In genomic region chr7:28767462-28767965, GRCm38 (mm10) we compare ENCODE assay signal across 8 mouse cellular contexts. TPM values are rescaled to one million over a fixed set of nuclear protein-coding genes. Genes with fewer than 3 reads are reported as not detected.
DNase-seq lines count a peak whose midpoint lies in the region; ATAC-seq and TF ChIP-seq lines count a peak whose summit lies in the region.

Nfkbib (minus strand) TSS chr7:28767512.

- H3K4me2 ChIP-seq in lung, embryonic 16.5 days (ENCODE audit: low read depth, low read length) = peak within 1 kb of the TSS; percentile 84
- H3K4me2 ChIP-seq in midbrain, embryonic 12.5 days (replicated peaks) = peak within 1 kb of the TSS; percentile 68

- peaks cover 17% of the 10 kb centered on the region for H3K4me1 ChIP-seq in lung, embryonic 16.5 days (replicated peaks; ENCODE audit: control insufficient read depth, insufficient read depth, low read length)
- H3K4me1 ChIP-seq in heart, adult 2 months (ENCODE audit: control insufficient read depth, insufficient read depth, low read length) = peaks cover 5% of the 10 kb centered on the region
- H3K4me1 ChIP-seq in midbrain, embryonic 12.5 days = peaks cover 31% of the 10 kb centered on the region

- H3K27me3 ChIP-seq in lung, embryonic 16.5 days (ENCODE audit: control insufficient read depth, insufficient read depth, low read depth, low read length) = no peaks in the 10 kb centered on the region
- no peaks in the 10 kb centered on the region for H3K27me3 ChIP-seq in heart, adult 2 months (ENCODE audit: control insufficient read depth, insufficient read depth, low read length)
- no peaks in the 10 kb centered on the region for H3K27me3 ChIP-seq in midbrain, embryonic 12.5 days

- no peak for TF ChIP-seq EP300 in heart, adult 2 months (IDR thresholded peaks at IDR 0.05; ENCODE audit: insufficient read depth, low read depth, low read length)

- H3K79me2 ChIP-seq in heart, adult 2 months (replicated peaks; ENCODE audit: control insufficient read depth, insufficient read depth, low read length) = peaks cover 4% of the 10 kb centered on the region

- H3K27ac ChIP-seq in lung, embryonic 16.5 days (ENCODE audit: low read length) = no peak within 1 kb of the TSS
- H3K27ac ChIP-seq in heart, adult 2 months = peak within 1 kb of the TSS; percentile 88
- H3K27ac ChIP-seq in midbrain, embryonic 12.5 days (replicated peaks) = no peak within 1 kb of the TSS

- H3K4me3 ChIP-seq in lung, embryonic 16.5 days (ENCODE audit: low read length) = peak within 1 kb of the TSS; percentile 90
- H3K4me3 ChIP-seq in heart, adult 2 months = peak within 1 kb of the TSS; percentile 89
- peak within 1 kb of the TSS; percentile 79 for H3K4me3 ChIP-seq in midbrain, embryonic 12.5 days

- no peak for TF ChIP-seq CTCF in heart, adult 2 months (IDR thresholded peaks at IDR 0.05)

- H3K36me3 ChIP-seq in lung, embryonic 16.5 days (ENCODE audit: control insufficient read depth, insufficient read depth, low read length) = no peaks in the 10 kb centered on the region
- no peaks in the 10 kb centered on the region for H3K36me3 ChIP-seq in heart, adult 2 months (ENCODE audit: control insufficient read depth, insufficient read depth, low read length)
- peaks cover 11% of the 10 kb centered on the region; the same call in 1 of the 2 replicates for H3K36me3 ChIP-seq in midbrain, embryonic 12.5 days

- DNase-seq in lung, postnatal 25 days (ENCODE audit: low spot score) = no peak
- DNase-seq in cerebellum, adult 9-11 months = peak; percentile 68
- no peak for DNase-seq in heart, adult 2 months
- no peak for DNase-seq in layer of hippocampus, postnatal 10 days (ENCODE audit: low spot score in 2 of 2)
- no peak for DNase-seq in right cerebral cortex, adult 2 months (ENCODE audit: low spot score in 2 of 2)
- no peak for DNase-seq in embryo, embryonic 9.5 days (ENCODE audit: extremely low spot score)

- no peak for TF ChIP-seq POLR2A in heart, adult 2 months (IDR thresholded peaks at IDR 0.05; ENCODE audit: insufficient read depth, low read depth, low read length)

- intact Hi-C loops in heart, adult 2 months (cut with DNase I) = loop anchor here (2.0 to 5.0 kb wide), 2 partner anchors 215 to 753 kb away; partner anchors contain the start of genes Eif3k and Map4k1

- H3K9me3 ChIP-seq in lung, embryonic 16.5 days (ENCODE audit: control insufficient read depth, low read length) = no peaks in the 10 kb centered on the region
- H3K9me3 ChIP-seq in midbrain, embryonic 12.5 days = no peaks in the 10 kb centered on the region

- no peak for ATAC-seq in lung, embryonic 16.5 days (ENCODE audit: low read depth)
- ATAC-seq in midbrain, embryonic 12.5 days (ENCODE audit: low FRiP score, low read depth) = no peak

- peak within 1 kb of the TSS; percentile 83 for H3K9ac ChIP-seq in lung, embryonic 16.5 days (ENCODE audit: low read length)
- H3K9ac ChIP-seq in heart, adult 2 months (ENCODE audit: low read depth, low read length) = peak within 1 kb of the TSS; percentile 80
- peak within 1 kb of the TSS; percentile 80 for H3K9ac ChIP-seq in midbrain, embryonic 12.5 days (replicated peaks)

- 63% methylated on average over 7 of the region's 7 CpGs for WGBS in lung, embryonic 16.5 days
- WGBS in heart, adult 2 months = 62% methylated on average over 7 of the region's 7 CpGs
- 59% methylated on average over 7 of the region's 7 CpGs for WGBS in midbrain, embryonic 12.5 days

RNA-seq across cellular contexts. Expression of gene Nfkbib, which starts in this region (rescaled TPM):
- polyA plus RNA-seq in lung, embryonic 16.5 days (2015; fragmentation: Nextera tagmentation; extraction: Ambion mirVana) = 35.3 and 37.3 TPM in 2 replicates
- total RNA-seq in heart, adult 2 months (2021) = 10 to 100 TPM; 25.1 to 31.6 TPM
- 18.7 and 27.8 TPM in 2 replicates for polyA plus RNA-seq in heart, adult 2 months (2012; rRNA removed)
- 10 to 100 TPM; 32.2 to 35.8 TPM for total RNA-seq in layer of hippocampus, postnatal 10 days (2021)
- 38.6 and 44.5 TPM in 2 replicates for polyA plus RNA-seq in midbrain, embryonic 12.5 days (2016; fragmentation: Nextera tagmentation; extraction: Ambion mirVana)
